Mouse (Mus musculus): ENCODE results near the gene D930007J09Rik. TPM values are rescaled to one million over a fixed set of nuclear protein-coding genes. Genes with fewer than 3 reads are reported as not detected.

D930007J09Rik gene
- total and polyA plus RNA-seq, 2 experiments from 2014 or later: not detected

DNA sequence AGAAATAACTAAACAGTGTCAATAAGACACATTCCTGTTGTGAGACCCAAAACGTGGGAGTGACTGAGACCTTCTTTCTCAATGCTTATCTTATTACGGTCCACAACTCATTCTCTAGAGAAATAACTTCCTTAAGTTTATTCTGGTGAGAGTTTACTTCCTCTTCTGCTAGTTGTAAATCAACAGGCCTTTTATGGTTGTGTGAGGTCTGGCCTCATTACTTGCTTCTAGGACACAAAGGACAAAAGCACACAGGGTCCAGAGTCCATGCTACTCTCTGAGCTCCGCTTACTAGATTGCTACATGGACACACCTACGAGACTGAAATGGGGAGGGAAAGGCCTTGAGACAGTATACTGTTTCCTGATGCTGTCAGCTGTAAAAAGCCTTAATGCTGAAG lies 46.4 kb upstream of the D930007J09Rik start:
- Histone ChIP-seq H3K27me3 (ENCODE audit: control insufficient read depth, insufficient read depth, low read length) (no peaks in the 10 kb centered on the region), H3K4me2 (ENCODE audit: low read depth, low read length) (no peak overlapping the region), H3K9ac (replicated peaks; ENCODE audit: low read depth, low read length) (no peak overlapping the region), H3K36me3 (replicated peaks; ENCODE audit: control insufficient read depth, insufficient read depth, low read length) (no peaks in the 10 kb centered on the region), H3K4me1 (ENCODE audit: control insufficient read depth, insufficient read depth) (peaks cover 18% of the 10 kb centered on the region), H3K4me3 (ENCODE audit: low read depth, low read length) (no peak overlapping the region), H3K27ac (ENCODE audit: low read depth) (no peak overlapping the region), H3K9me3 (replicated peaks; ENCODE audit: control insufficient read depth, low read length) (no peaks in the 10 kb centered on the region)
- TF ChIP-seq EP300 (IDR thresholded peaks at IDR 0.05; ENCODE audit: low read depth): no peak
- TF ChIP-seq CTCF (IDR thresholded peaks at IDR 0.05; ENCODE audit: low read depth): no peak
- DNase-seq (ENCODE audit: low spot score) (no peak), ATAC-seq (ENCODE audit: insufficient read depth, low read depth) (no peak)
- WGBS: 39% methylated on average over 4 of the region's 4 CpGs

DNA sequence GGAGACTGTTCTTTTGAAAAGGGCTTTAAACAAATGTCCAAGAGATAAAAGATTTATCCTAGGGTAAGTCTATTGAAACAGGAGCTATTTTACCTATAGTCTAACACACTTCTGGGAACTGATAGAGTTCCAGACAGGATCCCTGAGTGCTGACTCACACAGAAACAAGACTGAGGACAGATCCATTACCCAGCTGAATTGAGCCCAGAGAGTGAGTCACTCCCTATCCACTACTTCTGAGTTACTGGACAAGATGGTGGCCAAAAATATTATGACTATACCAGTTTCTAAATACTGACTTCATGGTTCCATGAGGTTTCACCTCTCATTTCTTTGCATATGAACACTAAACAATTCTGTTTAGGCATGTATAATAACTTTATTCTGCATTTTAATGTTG lies 43.6 kb upstream of the D930007J09Rik start:
- no peak overlapping the region for H3K4me3 ChIP-seq (ENCODE audit: low read depth, low read length)
- no peak overlapping the region for H3K27ac ChIP-seq (ENCODE audit: low read depth)
- H3K4me1 ChIP-seq (ENCODE audit: control insufficient read depth, insufficient read depth): peaks cover 13% of the 10 kb centered on the region; the same call in 1 of the 2 replicates
- H3K9ac ChIP-seq (replicated peaks; ENCODE audit: low read depth, low read length): no peak overlapping the region
- no peaks in the 10 kb centered on the region for H3K36me3 ChIP-seq (replicated peaks; ENCODE audit: control insufficient read depth, insufficient read depth, low read length)
- no peaks in the 10 kb centered on the region for H3K27me3 ChIP-seq (ENCODE audit: control insufficient read depth, insufficient read depth, low read length)
- ATAC-seq (ENCODE audit: insufficient read depth, low read depth): no peak
- no peak overlapping the region for H3K4me2 ChIP-seq (ENCODE audit: low read depth, low read length)
- H3K9me3 ChIP-seq (replicated peaks; ENCODE audit: control insufficient read depth, low read length): no peaks in the 10 kb centered on the region
- DNase-seq (ENCODE audit: low spot score): no peak
- TF ChIP-seq EP300 (IDR thresholded peaks at IDR 0.05; ENCODE audit: low read depth) (no peak), CTCF (IDR thresholded peaks at IDR 0.05; ENCODE audit: low read depth) (no peak)

DNA sequence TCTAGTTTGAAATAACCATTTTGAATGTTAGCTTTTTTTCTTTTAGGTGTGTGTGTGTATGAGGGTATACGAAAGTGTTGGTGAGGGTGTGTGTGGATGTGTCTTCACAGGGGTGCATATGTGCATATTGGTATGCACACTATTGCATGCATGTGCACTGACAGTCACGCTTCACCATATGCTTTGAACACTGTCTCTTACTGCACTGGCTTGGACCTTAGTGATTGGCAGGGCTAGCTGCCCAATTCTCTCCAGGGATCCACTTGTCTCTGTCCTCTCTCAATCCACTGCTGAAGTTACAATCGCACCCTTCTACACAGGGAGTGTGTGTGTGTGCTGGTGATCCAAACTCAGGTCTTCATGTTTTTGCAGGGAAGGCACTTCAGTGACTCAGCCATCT lies 38.7 kb upstream of the D930007J09Rik start:
- Histone ChIP-seq H3K4me3 (ENCODE audit: low read depth, low read length) (no peak overlapping the region), H3K4me2 (ENCODE audit: low read depth, low read length) (no peak overlapping the region), H3K4me1 (ENCODE audit: control insufficient read depth, insufficient read depth) (0 out of 2 replicates have a peak, but pooled peaks cover 4% of the 10 kb centered on the region), H3K36me3 (replicated peaks; ENCODE audit: control insufficient read depth, insufficient read depth, low read length) (no peaks in the 10 kb centered on the region), H3K9me3 (replicated peaks; ENCODE audit: control insufficient read depth, low read length) (no peaks in the 10 kb centered on the region), H3K27ac (ENCODE audit: low read depth) (no peak overlapping the region), H3K9ac (replicated peaks; ENCODE audit: low read depth, low read length) (no peak overlapping the region), H3K27me3 (ENCODE audit: control insufficient read depth, insufficient read depth, low read length) (no peaks in the 10 kb centered on the region)
- 80% methylated on average over 3 of the region's 3 CpGs for WGBS
- DNase-seq (ENCODE audit: low spot score): no peak
- no peak for ATAC-seq (ENCODE audit: insufficient read depth, low read depth)
- TF ChIP-seq CTCF (IDR thresholded peaks at IDR 0.05; ENCODE audit: low read depth): no peak
- TF ChIP-seq EP300 (IDR thresholded peaks at IDR 0.05; ENCODE audit: low read depth): no peak

DNA sequence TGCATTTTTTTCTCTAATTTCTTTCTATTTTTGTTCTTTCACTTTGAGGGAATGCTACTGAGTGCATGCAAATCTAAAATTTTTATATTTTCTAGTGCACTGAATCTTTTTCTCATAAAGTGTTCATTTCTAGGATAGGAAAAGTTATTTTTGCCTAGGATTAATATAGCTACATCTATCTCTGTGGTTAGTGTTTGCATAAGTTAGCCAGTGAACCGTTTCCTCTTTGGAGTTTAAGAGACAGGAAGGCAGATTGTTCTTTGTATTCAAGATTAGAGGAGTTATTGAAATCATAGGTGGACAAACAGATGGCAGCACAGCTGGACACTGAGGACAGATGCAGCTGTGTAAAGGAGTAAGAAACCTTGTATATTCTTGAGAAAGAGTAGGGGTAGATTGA lies 36.7 kb upstream of the D930007J09Rik start:
- Histone ChIP-seq H3K4me1 (ENCODE audit: control insufficient read depth, insufficient read depth) (0 out of 2 replicates have a peak, but pooled peaks cover 4% of the 10 kb centered on the region), H3K36me3 (replicated peaks; ENCODE audit: control insufficient read depth, insufficient read depth, low read length) (no peaks in the 10 kb centered on the region), H3K27ac (ENCODE audit: low read depth) (no peak overlapping the region), H3K4me2 (ENCODE audit: low read depth, low read length) (no peak overlapping the region), H3K9me3 (replicated peaks; ENCODE audit: control insufficient read depth, low read length) (no peaks in the 10 kb centered on the region), H3K4me3 (ENCODE audit: low read depth, low read length) (no peak overlapping the region), H3K9ac (replicated peaks; ENCODE audit: low read depth, low read length) (no peak overlapping the region), H3K27me3 (ENCODE audit: control insufficient read depth, insufficient read depth, low read length) (no peaks in the 10 kb centered on the region)
- no peak for ATAC-seq (ENCODE audit: insufficient read depth, low read depth)
- no peak for DNase-seq (ENCODE audit: low spot score)
- TF ChIP-seq EP300 (IDR thresholded peaks at IDR 0.05; ENCODE audit: low read depth): no peak
- TF ChIP-seq CTCF (IDR thresholded peaks at IDR 0.05; ENCODE audit: low read depth): no peak
- WGBS: 28% methylated on average over 1 of the region's 1 CpGs

DNA sequence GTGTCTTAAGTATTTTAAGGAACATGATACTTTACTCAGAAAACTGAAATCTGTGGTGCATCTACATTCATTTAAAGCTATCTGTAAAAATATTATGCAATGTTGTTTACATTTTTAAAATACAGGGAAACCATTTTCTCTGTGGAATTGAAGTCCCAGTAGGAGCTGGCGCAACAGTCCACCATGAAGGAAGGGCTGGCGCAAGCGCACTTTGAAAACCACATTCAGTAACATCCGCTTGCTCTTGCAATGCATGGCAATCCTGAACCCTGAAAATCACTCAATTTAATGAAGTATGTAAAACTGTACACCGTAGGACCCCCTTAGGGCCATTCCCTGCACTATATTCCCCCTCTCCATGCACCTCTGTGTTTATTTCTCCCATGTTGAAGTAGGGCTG lies 31.9 kb upstream of the D930007J09Rik start:
- Histone ChIP-seq H3K36me3 (replicated peaks; ENCODE audit: control insufficient read depth, insufficient read depth, low read length) (no peaks in the 10 kb centered on the region), H3K4me3 (ENCODE audit: low read depth, low read length) (no peak overlapping the region), H3K27ac (ENCODE audit: low read depth) (no peak overlapping the region), H3K4me2 (ENCODE audit: low read depth, low read length) (no peak overlapping the region), H3K4me1 (ENCODE audit: control insufficient read depth, insufficient read depth) (peaks cover 6% of the 10 kb centered on the region; the same call in 1 of the 2 replicates), H3K9me3 (replicated peaks; ENCODE audit: control insufficient read depth, low read length) (no peaks in the 10 kb centered on the region), H3K27me3 (ENCODE audit: control insufficient read depth, insufficient read depth, low read length) (no peaks in the 10 kb centered on the region), H3K9ac (replicated peaks; ENCODE audit: low read depth, low read length) (no peak overlapping the region)
- no peak for ATAC-seq (ENCODE audit: insufficient read depth, low read depth)
- DNase-seq (ENCODE audit: low spot score): no peak
- 93% methylated on average over 5 of the region's 5 CpGs for WGBS
- TF ChIP-seq CTCF (IDR thresholded peaks at IDR 0.05; ENCODE audit: low read depth) (no peak), EP300 (IDR thresholded peaks at IDR 0.05; ENCODE audit: low read depth) (no peak)

DNA sequence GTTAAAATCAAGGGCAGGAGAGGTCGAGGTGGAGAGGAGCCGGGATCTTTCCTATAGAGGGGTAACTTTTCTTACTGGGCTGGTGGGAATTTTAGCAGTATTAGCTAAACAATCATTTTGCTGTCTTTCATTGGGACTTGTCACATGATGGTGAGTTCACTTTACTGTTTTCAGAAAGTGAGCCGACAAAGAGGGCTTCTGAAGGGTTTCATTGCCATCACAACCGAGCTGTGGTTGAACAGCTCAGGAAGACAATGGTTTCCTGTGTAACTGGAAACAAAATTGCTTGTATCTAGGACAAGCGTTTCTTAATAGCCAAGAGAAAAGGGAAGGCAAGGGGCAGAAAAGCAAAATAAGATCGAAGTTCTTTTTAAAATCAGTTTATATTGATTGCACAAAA lies 30.6 kb upstream of the D930007J09Rik start:
- Histone ChIP-seq H3K27ac (ENCODE audit: low read depth) (no peak overlapping the region), H3K27me3 (ENCODE audit: control insufficient read depth, insufficient read depth, low read length) (no peaks in the 10 kb centered on the region), H3K36me3 (replicated peaks; ENCODE audit: control insufficient read depth, insufficient read depth, low read length) (no peaks in the 10 kb centered on the region), H3K4me2 (ENCODE audit: low read depth, low read length) (no peak overlapping the region), H3K4me1 (ENCODE audit: control insufficient read depth, insufficient read depth) (peaks cover 5% of the 10 kb centered on the region; the same call in 1 of the 2 replicates), H3K9me3 (replicated peaks; ENCODE audit: control insufficient read depth, low read length) (no peaks in the 10 kb centered on the region), H3K4me3 (ENCODE audit: low read depth, low read length) (no peak overlapping the region), H3K9ac (replicated peaks; ENCODE audit: low read depth, low read length) (no peak overlapping the region)
- ATAC-seq (ENCODE audit: insufficient read depth, low read depth) (no peak), DNase-seq (ENCODE audit: low spot score) (no peak)
- 65% methylated on average over 6 of the region's 6 CpGs for WGBS
- TF ChIP-seq EP300 (IDR thresholded peaks at IDR 0.05; ENCODE audit: low read depth) (no peak), CTCF (IDR thresholded peaks at IDR 0.05; ENCODE audit: low read depth) (no peak)

All from heart, postnatal 0 days (tissue).